Mouse (Mus musculus) neural tube, embryonic 12.5 days (tissue): Measurements from ENCODE around the gene Olfr1426. TPM values are rescaled to one million over a fixed set of nuclear protein-coding genes. Genes with fewer than 3 reads are reported as not detected.

Source experiments
- ATAC-seq: fragments of 200-750 bp; cut with Nextera tagmentation; 2 replicates; pipeline ENCODE4 v1.8.0; 2017; ENCODE audit warnings: low read depth, mild to moderate bottlenecking, moderate TSS enrichment, moderate library complexity; ENCODE audit not compliant: low FRiP score
- H3K27ac ChIP-seq: fragments of 300-500 bp; sonication (generic); 2 replicates; pipeline ENCODE4 v1.5.1; 2016
- H3K27me3 ChIP-seq: fragments of 300-500 bp; sonication (generic); replicated peaks from 2 replicates; pipeline ENCODE4 v1.6.1; 2016; ENCODE audit warnings: mild to moderate bottlenecking
- H3K36me3 ChIP-seq: fragments of 300-500 bp; sonication (generic); 2 replicates; pipeline ENCODE4 v1.6.1; 2016; ENCODE audit warnings: mild to moderate bottlenecking
- H3K4me1 ChIP-seq: fragments of 300-500 bp; sonication (generic); 2 replicates; pipeline ENCODE4 v1.6.1; 2016
- H3K4me2 ChIP-seq: fragments of 300-500 bp; sonication (generic); replicated peaks from 2 replicates; pipeline ENCODE4 v1.6.1; 2016; ENCODE audit warnings: mild to moderate bottlenecking
- H3K4me3 ChIP-seq: fragments of 300-500 bp; sonication (generic); 2 replicates; pipeline ENCODE4 v1.5.1; 2016
- H3K9ac ChIP-seq: fragments of 300-500 bp; sonication (generic); 2 replicates; pipeline ENCODE4 v1.6.1; 2016; ENCODE audit warnings: mild to moderate bottlenecking
- H3K9me3 ChIP-seq: fragments of 300-500 bp; sonication (generic); 2 replicates; pipeline ENCODE4 v1.6.1; 2016; ENCODE audit warnings: mild to moderate bottlenecking
- WGBS: fragments of 180-500 bp; shearing (Covaris S2); methylation state at CpG from one replicate; pipeline ENCODE4 v1.1.7; 2016; 5-methylcytosine and 5-hydroxymethylcytosine counted together
- polyA plus RNA-seq: library from polyadenylated mRNA; unstranded; fragments of >200 nt; fragmentation: Nextera tagmentation; extraction: Ambion mirVana; gene quantifications from 2 replicates; pipeline ENCODE4 v1.2.1, GENCODE M21; 2016

The Olfr1426 gene
- polyA plus RNA-seq, 1 experiment from 2014 or later: not detected

GRCm38 (mm10) chr19:12041217-12041616 lies 50.6 kb downstream of the Olfr1426 start, which contains the start of gene Olfr1423:
Gene Olfr1423, minus strand, starts transcription at chr19:12041317.
- no peak for ATAC-seq
- no peak within 1 kb of the TSS for H3K4me2 ChIP-seq
- WGBS: 73% methylated on average over 2 of the region's 2 CpGs
- H3K4me3 ChIP-seq: no peak within 1 kb of the TSS
- H3K27me3 ChIP-seq: no peaks in the 10 kb centered on the region
- no peaks in the 10 kb centered on the region for H3K9me3 ChIP-seq
- H3K27ac ChIP-seq: no peak within 1 kb of the TSS
- no peaks in the 10 kb centered on the region for H3K36me3 ChIP-seq
- H3K9ac ChIP-seq: no peak within 1 kb of the TSS
- H3K4me1 ChIP-seq: no peaks in the 10 kb centered on the region

GRCm38 (mm10) chr19:12037727-12038126 lies 54.1 kb downstream of the Olfr1426 start:
- ATAC-seq: no peak
- no peaks in the 10 kb centered on the region for H3K4me1 ChIP-seq
- no peaks in the 10 kb centered on the region for H3K27me3 ChIP-seq
- no peak overlapping the region for H3K4me2 ChIP-seq
- H3K27ac ChIP-seq: no peak overlapping the region
- no peak overlapping the region for H3K4me3 ChIP-seq
- no peaks in the 10 kb centered on the region for H3K9me3 ChIP-seq
- H3K36me3 ChIP-seq: no peaks in the 10 kb centered on the region
- no peak overlapping the region for H3K9ac ChIP-seq

Other genes with a start within 250 kb of the Olfr1426 start
- not detected in 2 replicates for gene Olfr1418, start 230.9 kb downstream of the Olfr1426 start, polyA plus RNA-seq
- gene Olfr1419, start 216.9 kb downstream of the Olfr1426 start, polyA plus RNA-seq: not detected in 2 replicates
- gene Olfr1420, start 205.4 kb downstream of the Olfr1426 start, polyA plus RNA-seq: not detected in 2 replicates
- gene Patl1, start 179.6 kb downstream of the Olfr1426 start, polyA plus RNA-seq: 17.8 and 21.1 TPM in 2 replicates
- gene Osbp, start 126.1 kb downstream of the Olfr1426 start, polyA plus RNA-seq: 5.1 TPM in 2 replicates
- not detected in 2 replicates for gene Olfr1423, start 50.7 kb downstream of the Olfr1426 start, polyA plus RNA-seq
- not detected in 2 replicates for gene Olfr1424, start 29.3 kb downstream of the Olfr1426 start, polyA plus RNA-seq
- not detected in 2 replicates for gene Olfr1425, start 14.3 kb downstream of the Olfr1426 start, polyA plus RNA-seq
- gene Olfr1427, start 11.3 kb upstream of the Olfr1426 start, polyA plus RNA-seq: not detected in 2 replicates
- not detected in 2 replicates for gene Olfr1428, start 23.9 kb upstream of the Olfr1426 start, polyA plus RNA-seq
- not detected in 2 replicates for gene Olfr76, start 31.2 kb upstream of the Olfr1426 start, polyA plus RNA-seq
- gene Olfr1555-ps1, start 78.1 kb upstream of the Olfr1426 start, polyA plus RNA-seq: not detected in 2 replicates
- not detected in 2 replicates for gene Olfr1431, start 108.6 kb upstream of the Olfr1426 start, polyA plus RNA-seq
- gene Olfr1432, start 140.6 kb upstream of the Olfr1426 start, polyA plus RNA-seq: not detected in 2 replicates
- not detected in 2 replicates for gene Olfr262, start 149.6 kb upstream of the Olfr1426 start, polyA plus RNA-seq
- not detected in 2 replicates for gene Olfr235, start 169.0 kb upstream of the Olfr1426 start, polyA plus RNA-seq
- not detected in 2 replicates for gene Olfr1434, start 187.8 kb upstream of the Olfr1426 start, polyA plus RNA-seq
- gene Olfr1436, start 207.1 kb upstream of the Olfr1426 start, polyA plus RNA-seq: not detected in 2 replicates
- not detected in 2 replicates for gene Olfr1437, start 233.1 kb upstream of the Olfr1426 start, polyA plus RNA-seq
- not detected in 2 replicates for gene Olfr1438-ps1, start 243.9 kb upstream of the Olfr1426 start, polyA plus RNA-seq